Mouse (Mus musculus): ENCODE measurements around the gene Tmed4. TPM values are rescaled to one million over a fixed set of nuclear protein-coding genes. Genes with fewer than 3 reads are reported as not detected.
A peak's percentile ranks its signal among the peaks of the same experiment; 100 is the strongest.

The Tmed4 gene
- 142 and 145 TPM in 2 replicates for polyA plus RNA-seq (2015; fragmentation: Nextera tagmentation; extraction: Ambion mirVana)

DNA sequence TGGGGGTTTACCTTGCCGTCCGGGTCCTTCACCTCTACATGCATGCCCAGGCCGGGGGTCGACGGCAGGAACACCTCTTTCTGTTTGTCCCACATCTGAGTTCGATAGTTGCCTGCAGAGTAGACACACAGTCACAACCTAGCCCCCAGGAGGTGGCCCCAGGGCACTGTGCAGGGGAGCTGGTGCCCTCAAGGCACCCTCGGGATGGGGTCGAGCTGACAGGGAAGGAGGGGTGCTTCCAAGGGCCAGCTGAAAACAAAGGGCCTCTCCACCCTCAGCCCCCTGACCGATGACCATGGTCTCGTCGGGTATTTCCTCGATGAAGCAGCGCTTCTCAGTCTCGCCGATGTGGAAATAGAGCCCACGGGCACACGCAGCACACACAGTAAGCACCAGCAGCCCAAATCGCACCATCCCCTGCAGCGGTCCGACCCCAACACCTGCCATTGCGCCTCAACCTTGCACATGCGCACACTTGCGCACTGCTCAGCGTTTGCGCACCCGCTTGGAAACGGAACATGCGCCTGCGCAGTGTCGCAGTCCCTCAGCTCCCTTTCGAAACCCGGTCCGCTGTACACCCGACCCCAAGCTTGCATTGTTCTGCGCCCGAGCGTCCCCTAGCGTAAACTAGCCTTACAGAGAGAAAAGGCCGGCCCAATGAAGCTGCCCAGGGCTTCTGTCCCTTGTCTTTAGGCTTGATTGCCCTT is at the start of gene Tmed4:
Tmed4 (minus strand) TSS at position 484 of the 707 bp plus-strand sequence.
- H3K27ac ChIP-seq = peak within 1 kb of the TSS; percentile 87
- H3K9me3 ChIP-seq = no peaks in the 10 kb centered on the region
- peak within 1 kb of the TSS; percentile 98 for H3K4me3 ChIP-seq
- WGBS = under 1% methylated on average over 39 of the region's 39 CpGs
- H3K27me3 ChIP-seq = no peaks in the 10 kb centered on the region
- peaks cover 28% of the 10 kb centered on the region for H3K4me1 ChIP-seq (replicated peaks)
- ATAC-seq (ENCODE audit: low FRiP score) = peak; percentile 96
- H3K36me3 ChIP-seq = peaks cover 26% of the 10 kb centered on the region
- peak within 1 kb of the TSS; percentile 96 for H3K9ac ChIP-seq
- H3K4me2 ChIP-seq = peak within 1 kb of the TSS; percentile 97

GRCm38 (mm10) chr11:6323348-6323747 is 48.7 kb upstream of the Tmed4 start:
- no peak overlapping the region for H3K4me3 ChIP-seq
- no peaks in the 10 kb centered on the region for H3K9me3 ChIP-seq
- H3K36me3 ChIP-seq = peaks cover 28% of the 10 kb centered on the region
- H3K4me2 ChIP-seq = no peak overlapping the region
- H3K27me3 ChIP-seq = no peaks in the 10 kb centered on the region
- H3K4me1 ChIP-seq (replicated peaks) = no peaks in the 10 kb centered on the region
- H3K27ac ChIP-seq = no peak overlapping the region
- WGBS = 92% methylated on average over 5 of the region's 5 CpGs
- no peak overlapping the region for H3K9ac ChIP-seq
- ATAC-seq (ENCODE audit: low FRiP score) = no peak

GRCm38 (mm10) chr11:6322086-6322485 is 47.4 kb upstream of the Tmed4 start:
- no peak overlapping the region for H3K4me2 ChIP-seq
- no peak overlapping the region for H3K27ac ChIP-seq
- no peak overlapping the region for H3K4me3 ChIP-seq
- peaks cover 38% of the 10 kb centered on the region for H3K36me3 ChIP-seq
- H3K4me1 ChIP-seq (replicated peaks) = no peaks in the 10 kb centered on the region
- ATAC-seq (ENCODE audit: low FRiP score) = no peak
- H3K27me3 ChIP-seq = no peaks in the 10 kb centered on the region
- WGBS = 95% methylated on average over 2 of the region's 2 CpGs
- H3K9ac ChIP-seq = no peak overlapping the region
- H3K9me3 ChIP-seq = no peaks in the 10 kb centered on the region

DNA sequence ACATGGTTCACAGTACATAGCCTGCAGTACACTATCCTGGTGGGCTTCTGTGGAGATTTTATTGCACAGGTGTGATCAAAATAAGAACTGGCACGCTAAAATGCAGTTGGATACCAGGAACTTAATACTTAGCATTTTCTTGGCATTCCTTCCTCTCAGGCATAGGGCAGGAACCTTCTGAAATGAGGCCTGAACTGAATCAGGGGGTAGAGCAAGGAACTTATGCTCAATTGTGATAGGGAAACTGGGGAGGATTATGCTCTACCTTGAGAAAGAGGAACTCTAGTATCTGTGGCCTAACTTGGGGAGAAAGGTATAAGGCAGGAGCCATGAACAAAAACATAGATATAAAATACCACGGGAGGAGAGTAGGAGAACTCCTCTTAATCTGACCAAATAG is 44.7 kb upstream of the Tmed4 start:
- Histone ChIP-seq H3K9ac (no peak overlapping the region), H3K4me2 (no peak overlapping the region), H3K9me3 (no peaks in the 10 kb centered on the region), H3K4me1 (replicated peaks) (no peaks in the 10 kb centered on the region), H3K27ac (no peak overlapping the region), H3K4me3 (no peak overlapping the region), H3K27me3 (no peaks in the 10 kb centered on the region), H3K36me3 (peaks cover 58% of the 10 kb centered on the region)
- 93% methylated on average over 2 of the region's 2 CpGs for WGBS
- no peak for ATAC-seq (ENCODE audit: low FRiP score)

DNA sequence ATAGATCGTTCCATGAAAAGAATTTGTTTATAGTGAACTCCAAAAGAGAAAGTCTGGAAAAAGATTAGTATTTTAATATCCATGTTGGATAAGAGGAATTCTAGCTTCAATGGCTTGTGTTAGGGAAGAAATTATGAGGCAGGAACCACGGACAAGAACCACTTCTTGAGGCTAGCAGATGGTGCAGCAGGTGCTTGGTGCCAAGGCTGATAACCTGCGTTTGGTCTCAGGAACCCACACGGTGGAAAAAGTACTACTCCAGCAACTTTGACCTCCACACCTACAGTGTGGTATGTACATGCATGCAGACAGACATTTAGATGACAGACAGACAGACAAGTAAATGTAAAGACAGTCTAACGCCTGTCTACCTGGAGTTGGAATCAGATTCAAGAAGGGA is 43.9 kb upstream of the Tmed4 start:
- Histone ChIP-seq H3K4me2 (no peak overlapping the region), H3K27me3 (no peaks in the 10 kb centered on the region), H3K27ac (no peak overlapping the region), H3K4me1 (replicated peaks) (no peaks in the 10 kb centered on the region), H3K9me3 (no peaks in the 10 kb centered on the region), H3K9ac (no peak overlapping the region), H3K36me3 (peaks cover 59% of the 10 kb centered on the region), H3K4me3 (no peak overlapping the region)
- ATAC-seq (ENCODE audit: low FRiP score) = no peak
- WGBS = 93% methylated on average over 5 of the region's 5 CpGs

DNA sequence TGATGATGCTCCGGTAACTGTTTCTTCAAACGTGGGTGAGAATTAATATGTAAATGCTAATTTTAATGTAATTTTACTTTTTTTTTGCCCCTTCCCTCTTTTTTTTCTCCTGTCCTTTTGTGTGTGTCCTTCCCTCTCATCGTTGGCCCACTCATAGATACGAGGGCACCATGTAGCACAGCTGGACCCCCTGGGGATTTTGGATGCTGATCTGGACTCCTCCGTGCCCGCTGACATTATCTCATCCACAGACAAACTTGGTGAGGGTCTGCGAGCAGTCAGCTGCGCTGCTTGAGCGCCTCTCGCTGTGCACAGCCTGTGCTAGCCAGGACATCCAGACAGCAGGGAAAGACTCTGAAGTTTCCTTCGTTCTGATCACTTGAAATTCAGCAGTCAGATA is 42.2 kb upstream of the Tmed4 start:
- no peak overlapping the region for H3K9ac ChIP-seq
- 87% methylated on average over 11 of the region's 11 CpGs for WGBS
- H3K4me2 ChIP-seq = no peak overlapping the region
- peaks cover 59% of the 10 kb centered on the region for H3K36me3 ChIP-seq
- no peak for ATAC-seq (ENCODE audit: low FRiP score)
- no peak overlapping the region for H3K4me3 ChIP-seq
- no peaks in the 10 kb centered on the region for H3K9me3 ChIP-seq
- H3K4me1 ChIP-seq (replicated peaks) = no peaks in the 10 kb centered on the region
- H3K27ac ChIP-seq = no peak overlapping the region
- H3K27me3 ChIP-seq = no peaks in the 10 kb centered on the region

GRCm38 (mm10) chr11:6313874-6314406 is 39.3 kb upstream of the Tmed4 start:
- 89% methylated on average over 7 of the region's 7 CpGs for WGBS
- no peak overlapping the region for H3K4me2 ChIP-seq
- peaks cover 63% of the 10 kb centered on the region for H3K36me3 ChIP-seq
- no peak overlapping the region for H3K4me3 ChIP-seq
- ATAC-seq (ENCODE audit: low FRiP score) = no peak
- H3K4me1 ChIP-seq (replicated peaks) = no peaks in the 10 kb centered on the region
- no peak overlapping the region for H3K9ac ChIP-seq
- H3K27me3 ChIP-seq = no peaks in the 10 kb centered on the region
- no peak overlapping the region for H3K27ac ChIP-seq
- H3K9me3 ChIP-seq = no peaks in the 10 kb centered on the region

- ATAC-seq (ENCODE audit: low FRiP score) = no peak
Measured at GRCm38 (mm10) chr11:6308181-6308580, 33.5 kb upstream of the Tmed4 start.

GRCm38 (mm10) chr11:6305943-6306430 is 31.3 kb upstream of the Tmed4 start:
- no peaks in the 10 kb centered on the region for H3K9me3 ChIP-seq
- ATAC-seq (ENCODE audit: low FRiP score) = no peak

More at GRCm38 (mm10) chr11:6308181-6308580, 33.5 kb upstream of the Tmed4 start:
- H3K9ac ChIP-seq = no peak overlapping the region
- no peaks in the 10 kb centered on the region for H3K4me1 ChIP-seq (replicated peaks)
- no peak overlapping the region for H3K4me2 ChIP-seq
- 95% methylated on average over 4 of the region's 4 CpGs for WGBS
- H3K9me3 ChIP-seq = no peaks in the 10 kb centered on the region
- no peaks in the 10 kb centered on the region for H3K27me3 ChIP-seq
- peaks cover 50% of the 10 kb centered on the region for H3K36me3 ChIP-seq
- no peak overlapping the region for H3K27ac ChIP-seq
- no peak overlapping the region for H3K4me3 ChIP-seq

GRCm38 (mm10) chr11:6302793-6303192 is 28.1 kb upstream of the Tmed4 start:
- no peaks in the 10 kb centered on the region for H3K27me3 ChIP-seq
- H3K9me3 ChIP-seq = no peaks in the 10 kb centered on the region
- H3K36me3 ChIP-seq = peaks cover 67% of the 10 kb centered on the region
- H3K4me2 ChIP-seq = no peak overlapping the region
- no peak for ATAC-seq (ENCODE audit: low FRiP score)
- 92% methylated on average over 2 of the region's 2 CpGs for WGBS
- H3K4me3 ChIP-seq = no peak overlapping the region
- H3K27ac ChIP-seq = no peak overlapping the region
- H3K9ac ChIP-seq = no peak overlapping the region
- no peaks in the 10 kb centered on the region for H3K4me1 ChIP-seq (replicated peaks)

More at GRCm38 (mm10) chr11:6305943-6306430, 31.3 kb upstream of the Tmed4 start:
- H3K4me2 ChIP-seq = no peak overlapping the region
- no peak overlapping the region for H3K4me3 ChIP-seq
- no peak overlapping the region for H3K27ac ChIP-seq
- peaks cover 60% of the 10 kb centered on the region for H3K36me3 ChIP-seq
- WGBS = 100% methylated on average over 1 of the region's 1 CpGs
- no peak overlapping the region for H3K9ac ChIP-seq
- no peaks in the 10 kb centered on the region for H3K27me3 ChIP-seq
- no peaks in the 10 kb centered on the region for H3K4me1 ChIP-seq (replicated peaks)

GRCm38 (mm10) chr11:6299435-6299834 is 24.8 kb upstream of the Tmed4 start:
- H3K4me1 ChIP-seq (replicated peaks) = no peaks in the 10 kb centered on the region
- H3K9ac ChIP-seq = no peak overlapping the region
- no peak overlapping the region for H3K4me3 ChIP-seq
- no peaks in the 10 kb centered on the region for H3K9me3 ChIP-seq
- no peak for ATAC-seq (ENCODE audit: low FRiP score)
- peaks cover 62% of the 10 kb centered on the region for H3K36me3 ChIP-seq
- no peak overlapping the region for H3K27ac ChIP-seq
- no peak overlapping the region for H3K4me2 ChIP-seq
- WGBS = 92% methylated on average over 2 of the region's 2 CpGs
- no peaks in the 10 kb centered on the region for H3K27me3 ChIP-seq

GRCm38 (mm10) chr11:6296077-6296476 is 21.4 kb upstream of the Tmed4 start:
- H3K27me3 ChIP-seq = no peaks in the 10 kb centered on the region
- H3K27ac ChIP-seq = no peak overlapping the region
- H3K4me3 ChIP-seq = no peak overlapping the region
- H3K4me2 ChIP-seq = no peak overlapping the region
- ATAC-seq (ENCODE audit: low FRiP score) = no peak
- H3K9me3 ChIP-seq = no peaks in the 10 kb centered on the region
- H3K36me3 ChIP-seq = peaks cover 41% of the 10 kb centered on the region
- H3K4me1 ChIP-seq (replicated peaks) = peaks cover 9% of the 10 kb centered on the region
- H3K9ac ChIP-seq = no peak overlapping the region

DNA sequence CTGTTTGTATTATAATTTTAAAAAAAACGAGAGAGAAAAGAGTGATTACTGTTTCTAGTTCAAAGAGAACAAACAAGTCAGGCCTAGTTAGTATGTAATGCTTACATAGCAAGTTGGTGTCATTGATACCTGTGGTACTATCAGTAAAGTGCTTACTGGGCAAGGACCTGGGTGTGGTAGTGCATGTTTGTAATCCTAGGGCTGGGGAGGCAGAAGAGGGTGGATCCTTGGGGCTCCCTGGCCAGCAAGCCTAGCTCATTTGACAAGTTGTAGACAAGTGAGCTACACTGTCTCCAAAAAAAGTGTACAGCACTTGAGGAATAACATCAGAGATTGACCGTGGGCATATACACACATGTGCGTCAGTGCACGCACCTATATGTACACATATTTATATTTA is 20.0 kb upstream of the Tmed4 start:
- no peak overlapping the region for H3K4me3 ChIP-seq
- WGBS = 97% methylated on average over 4 of the region's 4 CpGs
- H3K4me2 ChIP-seq = no peak overlapping the region
- no peaks in the 10 kb centered on the region for H3K27me3 ChIP-seq
- ATAC-seq (ENCODE audit: low FRiP score) = no peak
- peaks cover 13% of the 10 kb centered on the region for H3K4me1 ChIP-seq (replicated peaks)
- peaks cover 28% of the 10 kb centered on the region for H3K36me3 ChIP-seq
- no peak overlapping the region for H3K27ac ChIP-seq
- no peaks in the 10 kb centered on the region for H3K9me3 ChIP-seq
- H3K9ac ChIP-seq = no peak overlapping the region

All from hindbrain, embryonic 13.5 days (tissue).